Mouse (Mus musculus) hindbrain, postnatal 0 days (tissue): ENCODE measurements around the gene Tec. TPM values are rescaled to one million over a fixed set of nuclear protein-coding genes. Genes with fewer than 3 reads are reported as not detected.

Experiments
- ATAC-seq: fragments of 200-750 bp; cut with Nextera tagmentation; 2 replicates; pipeline ENCODE4 v1.8.0; 2017; ENCODE audit warnings: mild to moderate bottlenecking, moderate TSS enrichment, moderate library complexity
- DNase-seq: peaks from one replicate; pipeline ENCODE4 v3.0.0-alpha.2; 2015; ENCODE audit warnings: low spot score
- H3K27ac ChIP-seq: fragments of 300-500 bp; sonication (generic); 2 replicates; pipeline ENCODE4 v1.5.1; 2014; ENCODE audit warnings: mild to moderate bottlenecking
- H3K27me3 ChIP-seq: fragments of 300-500 bp; sonication (generic); 2 replicates; pipeline ENCODE4 v1.6.1; 2014; ENCODE audit warnings: low read length, mixed read lengths; ENCODE audit not compliant: insufficient read depth
- H3K36me3 ChIP-seq: fragments of 300-500 bp; sonication (generic); 2 replicates; pipeline ENCODE4 v1.6.1; 2014; ENCODE audit warnings: low read length, mixed read lengths; ENCODE audit not compliant: insufficient read depth
- H3K4me1 ChIP-seq: fragments of 300-500 bp; sonication (generic); 2 replicates; pipeline ENCODE4 v1.6.1; 2014; ENCODE audit warnings: antibody characterized with exemption, low read length, mixed read lengths; ENCODE audit not compliant: insufficient read depth
- H3K4me2 ChIP-seq: fragments of 300-500 bp; sonication (generic); 2 replicates; pipeline ENCODE4 v1.6.1; 2014; ENCODE audit warnings: low read depth, mild to moderate bottlenecking, low read length, moderate library complexity, mixed read lengths
- H3K4me3 ChIP-seq: fragments of 300-500 bp; sonication (generic); 2 replicates; pipeline ENCODE4 v1.5.1; 2014; ENCODE audit warnings: low read length
- H3K9ac ChIP-seq: fragments of 300-500 bp; sonication (generic); replicated peaks from 2 replicates; pipeline ENCODE4 v1.6.1; 2014; ENCODE audit warnings: mild to moderate bottlenecking, low read length, moderate library complexity, mixed read lengths
- H3K9me3 ChIP-seq: fragments of 300-500 bp; sonication (generic); 2 replicates; pipeline ENCODE4 v1.6.1; 2016; ENCODE audit warnings: low read length, mixed read lengths
- CTCF ChIP-seq: IDR thresholded peaks from 2 replicates; pipeline ENCODE4 v1.5.1; 2016; ENCODE audit warnings: antibody characterized with exemption, control low read depth, low read depth
- WGBS: fragments of 180-500 bp; shearing (Covaris S2); extraction: QIAGEN DNeasy Blood & Tissue Kit; methylation state at CpG from one replicate; pipeline ENCODE4 v1.1.7; 2014; 5-methylcytosine and 5-hydroxymethylcytosine counted together
- polyA plus RNA-seq: library from polyadenylated mRNA; unstranded; fragments of >200 nt; fragmentation: Nextera tagmentation; extraction: Ambion mirVana; gene quantifications from 2 replicates; pipeline ENCODE4 v1.2.1, GENCODE M21; 2015
- total RNA-seq: library from RNA; depleted of rRNA; stranded (reverse); fragments of >200 nt; gene quantifications from 2 replicates; pipeline ENCODE4 v1.2.3, GENCODE M21; 2014

Tec gene
- total and polyA plus RNA-seq, 2 experiments from 2014 or later, result 3.0 to 3.6 TPM

DNA sequence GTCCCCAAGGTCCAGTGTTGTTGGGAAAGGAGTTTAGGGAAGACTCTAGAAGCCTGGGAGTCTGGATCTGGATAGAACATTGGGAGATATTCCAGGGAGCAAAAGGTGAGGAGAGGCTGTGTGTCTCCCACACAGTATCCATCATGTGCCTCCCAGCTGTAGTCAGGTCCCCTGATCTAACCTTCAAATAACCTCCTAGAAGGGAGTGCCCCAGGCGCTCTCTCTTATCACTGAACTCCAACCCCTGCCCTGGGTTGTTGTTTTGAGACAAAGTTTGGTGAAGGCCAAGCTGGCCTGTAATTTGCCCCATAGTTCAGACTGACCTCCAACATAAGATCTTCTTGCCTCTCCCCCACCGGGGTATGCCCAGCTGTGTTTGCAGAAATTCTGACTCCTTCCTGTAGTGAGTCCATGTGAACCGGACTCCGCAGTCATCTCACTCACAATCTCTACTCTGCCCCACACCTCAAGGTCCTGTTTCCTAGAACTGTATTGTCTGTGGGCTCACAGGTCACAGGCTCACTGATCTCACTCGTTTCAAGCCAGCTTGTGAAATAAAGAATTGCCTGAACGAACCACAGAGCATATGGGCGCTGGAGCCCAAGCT, 119.5 kb downstream of the Tec start:
- no peaks in the 10 kb centered on the region for H3K27me3 ChIP-seq
- no peak overlapping the region for H3K9ac ChIP-seq
- no peak overlapping the region for H3K27ac ChIP-seq
- no peak for DNase-seq
- no peaks in the 10 kb centered on the region for H3K9me3 ChIP-seq
- no peaks in the 10 kb centered on the region; the same call in 1 of the 2 replicates for H3K4me1 ChIP-seq
- no peak overlapping the region for H3K4me3 ChIP-seq
- WGBS, result 74% methylated on average over 7 of the region's 7 CpGs
- ATAC-seq, result no peak
- no peaks in the 10 kb centered on the region for H3K36me3 ChIP-seq
- TF ChIP-seq CTCF, result no peak
- H3K4me2 ChIP-seq, result no peak overlapping the region

DNA sequence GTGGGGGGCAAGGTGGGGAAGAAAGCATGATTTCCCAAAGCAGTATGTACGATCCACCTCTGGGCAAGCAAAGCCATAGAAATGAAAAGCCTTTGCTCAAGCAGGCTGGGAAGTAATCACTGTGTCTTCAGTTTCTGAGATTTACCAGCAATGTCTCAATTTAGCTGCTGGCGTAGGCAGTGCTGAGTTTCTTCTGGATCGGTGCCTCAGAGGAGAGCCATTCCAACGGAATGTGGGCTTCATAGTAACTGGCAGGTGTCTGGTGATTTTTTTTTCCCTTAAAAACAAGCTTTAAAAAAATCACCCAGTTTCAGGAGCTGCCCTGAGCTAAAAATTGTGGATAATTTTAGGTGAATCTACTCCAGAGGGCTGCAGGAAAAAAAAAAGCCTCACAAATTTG, 120.9 kb downstream of the Tec start:
- Histone ChIP-seq H3K4me1 (no peaks in the 10 kb centered on the region; the same call in 1 of the 2 replicates), H3K4me2 (no peak overlapping the region)
- no peak for ATAC-seq

DNA sequence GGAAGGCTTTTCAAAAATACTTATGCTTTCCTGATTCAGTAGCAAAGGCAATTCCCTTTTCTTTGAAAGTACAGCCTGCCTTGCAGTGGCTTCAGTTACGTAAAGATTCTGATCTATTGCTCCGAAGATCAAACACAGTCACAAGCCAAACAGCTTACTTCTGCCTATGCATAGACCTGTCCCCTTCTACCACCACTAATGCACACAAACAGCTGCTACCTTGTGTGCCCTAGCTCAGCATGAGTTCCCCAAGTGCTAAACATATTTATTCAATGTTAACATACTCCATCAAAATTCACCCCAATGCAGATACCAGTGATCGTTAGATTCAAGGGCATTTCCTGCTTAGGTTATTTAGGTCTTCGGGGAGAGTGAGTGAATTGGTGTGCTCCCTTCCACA, 121.8 kb downstream of the Tec start:
- DNase-seq, result no peak
- no peaks in the 10 kb centered on the region for H3K9me3 ChIP-seq
- no peaks in the 10 kb centered on the region for H3K27me3 ChIP-seq
- H3K27ac ChIP-seq, result no peak overlapping the region
- no peak overlapping the region for H3K4me3 ChIP-seq
- no peak overlapping the region for H3K4me2 ChIP-seq
- no peaks in the 10 kb centered on the region for H3K36me3 ChIP-seq
- ATAC-seq, result no peak
- TF ChIP-seq CTCF, result no peak
- H3K9ac ChIP-seq, result no peak overlapping the region
- H3K4me1 ChIP-seq, result no peaks in the 10 kb centered on the region; the same call in 1 of the 2 replicates
- 85% methylated on average over 4 of the region's 4 CpGs for WGBS

More for the DNA sequence above, 120.9 kb downstream of the Tec start:
- H3K36me3 ChIP-seq, result no peaks in the 10 kb centered on the region
- no peak overlapping the region for H3K27ac ChIP-seq
- H3K9ac ChIP-seq, result no peak overlapping the region
- no peaks in the 10 kb centered on the region for H3K27me3 ChIP-seq
- 56% methylated on average over 4 of the region's 4 CpGs for WGBS
- no peaks in the 10 kb centered on the region for H3K9me3 ChIP-seq
- H3K4me3 ChIP-seq, result no peak overlapping the region
- no peak for TF ChIP-seq CTCF
- DNase-seq, result no peak

DNA sequence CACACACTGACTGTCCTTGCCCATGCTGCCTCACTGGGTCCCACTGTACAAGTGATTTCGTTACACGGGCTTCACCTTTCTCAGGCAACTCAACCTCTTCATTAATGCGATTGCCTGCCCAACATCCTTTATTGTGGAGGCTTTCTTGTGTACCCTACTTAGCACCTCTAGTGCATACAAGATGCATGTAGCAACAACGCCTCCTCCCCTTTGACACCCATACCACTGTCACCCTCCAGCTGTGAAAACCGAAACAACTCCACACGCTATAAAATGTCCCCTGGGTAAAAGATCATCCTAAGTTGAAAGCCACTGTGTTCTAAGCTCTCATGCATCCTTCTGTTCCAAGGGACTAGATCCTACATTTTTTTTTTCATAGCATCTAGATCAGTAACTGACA, 125.2 kb downstream of the Tec start:
- TF ChIP-seq CTCF, result no peak
- Histone ChIP-seq H3K27ac (no peak overlapping the region), H3K9me3 (no peaks in the 10 kb centered on the region), H3K4me1 (no peaks in the 10 kb centered on the region), H3K9ac (no peak overlapping the region), H3K4me2 (no peak overlapping the region), H3K36me3 (no peaks in the 10 kb centered on the region), H3K27me3 (no peaks in the 10 kb centered on the region), H3K4me3 (no peak overlapping the region)
- DNase-seq (no peak), ATAC-seq (no peak)
- 89% methylated on average over 6 of the region's 6 CpGs for WGBS

DNA sequence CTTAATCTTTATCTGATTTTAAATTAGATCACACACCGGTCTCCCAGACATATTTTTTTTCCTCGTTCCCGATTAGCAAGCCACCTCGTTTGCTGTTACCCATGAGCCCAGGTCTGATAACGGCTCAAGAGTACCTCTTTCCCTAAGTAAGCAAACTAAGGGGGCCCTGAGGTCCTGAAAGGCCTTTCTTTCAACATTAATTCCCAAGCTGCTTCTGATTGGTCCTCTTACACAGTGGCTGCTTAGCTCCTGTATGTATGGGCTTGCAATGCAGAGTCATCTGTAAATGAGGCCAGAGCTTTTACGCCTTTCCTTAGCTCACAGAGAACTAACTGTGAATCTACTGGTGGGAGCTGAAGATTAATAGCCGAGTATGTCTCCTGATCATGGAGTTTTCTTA, 131.4 kb downstream of the Tec start:
- TF ChIP-seq CTCF, result no peak
- H3K27me3 ChIP-seq, result no peaks in the 10 kb centered on the region
- no peaks in the 10 kb centered on the region for H3K36me3 ChIP-seq
- DNase-seq (no peak), ATAC-seq (no peak)
- no peak overlapping the region for H3K4me3 ChIP-seq
- no peak overlapping the region for H3K4me2 ChIP-seq
- H3K9ac ChIP-seq, result no peak overlapping the region
- no peaks in the 10 kb centered on the region for H3K9me3 ChIP-seq
- H3K27ac ChIP-seq, result no peak overlapping the region
- WGBS, result 80% methylated on average over 7 of the region's 7 CpGs
- H3K4me1 ChIP-seq, result no peaks in the 10 kb centered on the region

DNA sequence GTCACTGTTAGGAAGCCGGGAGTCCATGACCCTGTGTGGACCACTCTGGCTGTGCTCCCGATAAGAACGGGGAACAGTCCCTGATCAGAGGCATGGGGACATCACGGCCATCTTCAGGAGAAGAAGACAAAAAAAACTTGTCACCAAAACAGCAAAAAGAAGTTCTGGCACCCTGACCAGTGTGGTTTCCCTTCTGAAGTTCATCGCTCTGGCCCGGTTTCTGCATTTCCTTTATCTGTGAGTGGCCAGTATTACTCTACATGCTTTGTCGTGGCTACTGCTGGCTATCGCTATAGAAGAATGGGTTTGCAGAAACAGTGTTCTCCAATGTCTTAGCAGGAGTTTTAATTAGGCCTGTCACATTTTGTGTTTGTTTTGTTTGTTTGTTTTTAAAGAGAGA, 131.8 kb downstream of the Tec start:
- H3K36me3 ChIP-seq, result no peaks in the 10 kb centered on the region
- no peaks in the 10 kb centered on the region for H3K9me3 ChIP-seq
- no peak for ATAC-seq
- H3K27me3 ChIP-seq, result no peaks in the 10 kb centered on the region
- no peak overlapping the region for H3K4me3 ChIP-seq
- no peak overlapping the region for H3K9ac ChIP-seq
- 76% methylated on average over 8 of the region's 8 CpGs for whole genome bisulfite sequencing
- no peak for DNase-seq
- no peak overlapping the region for H3K4me2 ChIP-seq
- no peak overlapping the region for H3K27ac ChIP-seq
- no peaks in the 10 kb centered on the region for H3K4me1 ChIP-seq
- TF ChIP-seq CTCF, result no peak

DNA sequence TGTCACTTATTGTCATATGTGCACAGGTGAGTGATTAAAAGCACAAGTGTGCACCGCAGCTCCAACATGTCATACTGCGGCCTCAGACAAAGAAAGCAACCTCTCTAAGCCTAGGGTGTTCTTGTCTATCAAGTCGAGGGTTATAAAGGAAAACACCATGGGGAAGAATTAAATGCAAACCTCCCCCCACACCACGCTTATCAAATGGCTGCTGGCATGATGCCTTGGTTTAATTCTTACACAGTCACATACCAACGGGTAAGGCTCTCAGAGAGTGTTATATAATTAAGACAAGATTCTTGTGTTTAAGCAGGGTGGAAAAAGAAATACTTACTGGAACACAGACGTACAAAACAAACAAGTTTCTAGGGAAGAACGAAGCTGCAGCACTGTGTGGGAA, 132.5 kb downstream of the Tec start:
- ATAC-seq, result no peak
- H3K4me2 ChIP-seq, result no peak overlapping the region
- H3K4me1 ChIP-seq, result no peaks in the 10 kb centered on the region
- DNase-seq, result no peak
- WGBS, result 43% methylated on average over 7 of the region's 7 CpGs
- H3K27ac ChIP-seq, result no peak overlapping the region
- H3K9me3 ChIP-seq, result no peaks in the 10 kb centered on the region
- no peak for TF ChIP-seq CTCF
- no peak overlapping the region for H3K4me3 ChIP-seq
- no peak overlapping the region for H3K9ac ChIP-seq
- no peaks in the 10 kb centered on the region for H3K36me3 ChIP-seq
- no peaks in the 10 kb centered on the region for H3K27me3 ChIP-seq
